Mouse (Mus musculus) urinary bladder, postnatal 10 days (tissue): ENCODE data around the gene 1110012L19Rik.
"Not testable (repeated sequence)": the region's sequence is repeated elsewhere in the genome, so short reads cannot be mapped to it uniquely, and the experiment has no call there.

Experiments used
- DNase-seq: peaks from one replicate; pipeline ENCODE4 v3.0.0; 2022; ENCODE audit warnings: low spot score

The 1110012L19Rik gene

DNA sequence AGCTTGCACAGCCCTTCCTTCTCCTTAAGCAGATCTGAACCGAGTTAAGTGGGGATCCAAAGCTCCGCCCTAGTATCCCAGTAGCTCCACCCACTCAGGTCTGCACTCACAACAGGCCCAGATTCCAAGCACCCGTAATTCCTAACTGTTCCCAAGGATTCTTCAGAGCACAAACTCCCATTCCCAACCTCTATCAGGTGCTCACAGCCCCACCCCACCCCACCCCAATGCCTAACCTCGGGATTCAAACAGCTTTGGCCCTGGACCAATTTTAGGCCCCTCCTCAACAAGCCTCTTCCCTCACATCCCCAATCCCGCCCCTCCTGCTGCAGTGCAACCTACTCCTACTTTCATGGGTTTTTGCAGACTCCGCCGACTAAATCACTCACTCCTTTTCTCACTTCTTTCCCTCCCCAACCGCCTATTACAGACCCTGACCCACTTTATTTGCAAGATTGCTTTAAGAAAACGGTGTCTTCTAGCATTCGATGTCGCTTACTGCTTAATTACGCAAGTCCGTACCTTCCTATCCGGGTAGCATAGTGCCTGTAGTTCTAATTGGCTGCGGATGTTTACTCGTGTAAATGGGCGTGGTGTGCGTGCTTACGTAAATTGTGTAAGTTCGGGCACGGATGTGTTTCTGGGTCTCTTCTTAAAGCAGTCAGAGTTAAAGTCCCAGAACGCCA is at the start of gene 1110012L19Rik:
Gene 1110012L19Rik, plus strand, starts transcription at position 602 of the 686 bp plus-strand sequence.
- no peak for DNase-seq

GRCm38 (mm10) chrX:70362985-70363384 is 22.7 kb upstream of the 1110012L19Rik start:
- no peak for DNase-seq

DNA sequence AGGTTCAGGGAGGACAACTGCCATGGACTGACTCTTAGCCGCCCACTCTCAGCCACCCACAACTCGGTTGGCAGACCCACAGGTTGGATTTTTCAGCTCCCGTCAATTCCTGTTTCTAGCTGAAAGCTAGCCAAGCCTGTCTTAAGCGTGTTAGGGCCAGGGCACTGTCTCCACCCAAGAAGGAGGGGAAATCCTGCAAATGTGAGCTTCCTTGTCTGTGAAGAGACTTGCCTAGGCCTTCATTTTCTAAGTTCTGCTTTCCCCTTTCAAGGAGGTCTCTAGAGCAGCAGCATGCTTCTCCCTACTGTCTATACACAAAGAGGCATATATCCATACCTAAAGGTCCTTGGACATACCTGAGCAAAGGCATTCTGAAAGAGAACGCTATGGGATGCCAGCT is 22.2 kb upstream of the 1110012L19Rik start:
- DNase-seq: no peak

GRCm38 (mm10) chrX:70364202-70364601 is 21.5 kb upstream of the 1110012L19Rik start:
- DNase-seq: no peak

GRCm38 (mm10) chrX:70364661-70365613 is 20.7 kb upstream of the 1110012L19Rik start, which contains the start of gene Ids:
Gene Ids (minus strand): TSS chrX:70365084.
- peak; percentile 18 for DNase-seq

DNA sequence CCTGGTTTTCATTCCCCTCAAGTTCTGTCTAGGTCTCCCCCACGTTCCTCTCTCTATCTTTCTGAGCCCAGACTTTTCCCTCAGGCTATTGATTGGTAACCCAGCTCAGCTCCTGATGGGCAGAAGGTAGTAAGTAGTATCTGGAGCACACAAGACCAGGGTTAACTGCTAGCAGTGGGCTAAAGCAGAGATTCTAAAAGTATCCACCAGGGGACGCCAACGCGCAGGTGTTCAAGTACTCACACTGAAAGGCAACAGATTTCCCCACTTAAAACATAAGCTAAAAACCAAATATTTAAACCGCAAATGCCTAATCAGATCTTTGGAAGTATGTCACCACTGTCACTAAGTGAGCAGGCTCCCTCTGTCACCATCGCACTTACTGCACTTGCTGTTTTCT is 15.9 kb upstream of the 1110012L19Rik start:
- DNase-seq: not testable (repeated sequence)

DNA sequence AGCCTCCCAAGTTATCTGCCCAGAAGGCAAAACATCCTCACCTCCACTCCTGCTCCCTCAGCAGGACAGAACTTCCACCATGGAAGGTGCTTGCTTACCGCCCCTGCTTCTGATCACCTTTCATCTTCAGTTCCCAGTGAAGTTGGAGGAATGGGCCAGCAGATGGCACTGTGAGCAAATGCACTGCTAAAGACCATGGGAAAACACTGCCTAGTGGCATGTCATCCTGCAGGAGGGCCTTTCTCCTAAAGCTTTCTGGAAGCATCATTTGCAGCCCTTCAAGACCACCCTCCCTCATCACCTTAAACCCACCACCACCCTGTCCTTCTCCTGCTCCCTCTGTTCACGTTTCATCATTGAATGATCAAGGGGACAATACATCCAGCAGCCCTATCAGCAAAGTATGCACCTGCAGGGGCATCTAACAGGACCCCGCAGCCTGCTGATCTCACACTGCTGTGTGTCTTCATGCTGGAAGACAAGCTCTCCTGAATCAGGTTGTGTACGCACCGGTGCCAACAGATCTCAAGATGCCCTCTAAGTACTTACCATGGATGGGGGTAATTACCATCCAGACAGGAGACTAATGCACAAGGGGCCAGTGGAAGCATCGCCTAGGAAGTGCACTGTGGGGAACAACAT is 11.1 kb upstream of the 1110012L19Rik start:
- DNase-seq: not testable (repeated sequence)

GRCm38 (mm10) chrX:70384917-70385275 is 781 bp upstream of the 1110012L19Rik start:
- DNase-seq: no peak

DNA sequence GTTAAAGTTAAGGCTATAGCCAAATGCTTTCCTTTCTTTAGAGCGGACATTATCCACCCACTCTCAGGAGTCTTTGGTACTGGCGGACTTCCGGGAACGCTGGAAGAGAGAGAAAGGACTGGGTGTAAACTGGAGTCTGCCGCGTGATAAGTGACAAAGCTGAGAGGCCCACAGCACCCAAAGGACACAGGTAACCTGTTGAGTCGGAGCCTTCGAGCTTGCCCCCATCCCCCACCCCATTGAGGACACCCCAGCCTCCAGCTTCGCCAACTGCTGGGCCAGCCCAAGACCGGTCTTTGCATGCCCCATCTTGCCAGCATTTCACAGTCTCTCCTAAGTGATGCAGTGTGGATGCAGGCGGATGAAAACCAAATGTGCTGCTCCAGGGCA is 280 bp downstream of the 1110012L19Rik start:
- DNase-seq: no peak

- DNase-seq: not testable (repeated sequence)
Observed at GRCm38 (mm10) chrX:70392636-70393035, 7.0 kb downstream of the 1110012L19Rik start.

DNA sequence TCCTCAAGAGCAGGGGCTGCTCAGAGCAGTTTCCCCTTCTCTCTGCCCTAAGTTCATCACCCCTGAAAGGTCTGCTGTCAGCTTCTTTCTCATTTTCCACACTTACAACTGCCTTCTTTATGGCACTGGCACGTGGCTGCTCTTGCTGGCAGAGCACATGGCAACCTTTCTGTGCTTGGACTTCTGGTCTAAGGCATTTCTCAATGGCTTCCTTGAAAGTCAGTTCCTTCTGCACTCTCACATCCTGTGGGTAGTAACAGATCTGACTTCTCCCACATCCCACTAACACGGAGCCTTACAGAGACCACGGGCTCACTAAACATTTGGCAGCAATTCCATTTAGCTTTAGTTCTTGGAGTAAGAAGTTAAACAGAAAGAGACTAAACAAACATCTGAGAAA is 39.8 kb downstream of the 1110012L19Rik start:
- not testable (repeated sequence) for DNase-seq
